Mouse (Mus musculus) ES-E14 (cell line): ENCODE results near the gene Hdac9. TPM values are rescaled to one million over a fixed set of nuclear protein-coding genes. Genes with fewer than 3 reads are reported as not detected.

Experiments used
- DNase-seq: peaks from one replicate; pipeline ENCODE4 v3.0.0-alpha.2; 2013; ENCODE audit warnings: low read depth, low spot score
- H3K27ac ChIP-seq: 2 replicates; pipeline ENCODE4 v1.5.1; 2012; ENCODE audit warnings: low read depth, mild to moderate bottlenecking, low read length, moderate library complexity, mixed read lengths; ENCODE audit not compliant: poor library complexity, insufficient read depth, severe bottlenecking
- H3K36me3 ChIP-seq: 2 replicates; pipeline ENCODE4 v1.6.1; 2012; ENCODE audit warnings: mild to moderate bottlenecking, low read length, moderate library complexity, mixed read lengths; ENCODE audit not compliant: control insufficient read depth, poor library complexity, insufficient read depth, severe bottlenecking
- H3K4me1 ChIP-seq, 2 experiments: fragments of 150-350 bp in 1 of 2; sonication (generic) in 1 of 2; 2 replicates each; pipeline ENCODE4 v1.6.1; 2012; ENCODE audit warnings: low read length in 2 of 2, mild to moderate bottlenecking in 1 of 2, mixed read lengths in 1 of 2; ENCODE audit not compliant: control insufficient read depth in 2 of 2, insufficient read depth in 2 of 2, poor library complexity in 1 of 2
- H3K4me3 ChIP-seq, 2 experiments: fragments of 150-350 bp in 1 of 2; sonication (generic) in 1 of 2; 2 replicates each; pipeline ENCODE4 v1.5.1; 2012; ENCODE audit warnings: low read length in 2 of 2, low read depth in 1 of 2, mild to moderate bottlenecking in 1 of 2, mixed read lengths in 1 of 2; ENCODE audit not compliant: insufficient read depth in 1 of 2, poor library complexity in 1 of 2, severe bottlenecking in 1 of 2
- H3K9ac ChIP-seq: 2 replicates; pipeline ENCODE4 v1.6.1; 2012; ENCODE audit warnings: low read depth, mild to moderate bottlenecking, low read length, mixed read lengths; ENCODE audit not compliant: poor library complexity, insufficient read depth, severe bottlenecking
- H3K9me3 ChIP-seq: fragments of 150-350 bp; sonication (generic); 2 replicates; pipeline ENCODE4 v1.6.1; 2012; ENCODE audit warnings: low read depth, mild to moderate bottlenecking, low read length; ENCODE audit not compliant: control insufficient read depth, insufficient read depth
- CHD2 ChIP-seq: IDR thresholded peaks from 2 replicates; pipeline ENCODE4 v1.6.1; 2014; ENCODE audit warnings: mild to moderate bottlenecking, low read depth, low read length, inconsistent platforms
- HCFC1 ChIP-seq: IDR thresholded peaks from 2 replicates; pipeline ENCODE4 v1.6.1; 2012; ENCODE audit warnings: low read length, inconsistent platforms, borderline replicate concordance; ENCODE audit not compliant: insufficient read depth
- MAFK ChIP-seq: IDR thresholded peaks from 2 replicates; pipeline ENCODE4 v1.6.1; 2014; ENCODE audit warnings: mild to moderate bottlenecking, low read depth, low read length, inconsistent platforms; ENCODE audit not compliant: insufficient read depth
- ZC3H11A ChIP-seq: IDR thresholded peaks from 2 replicates; pipeline ENCODE4 v1.6.1; 2012; ENCODE audit warnings: low read depth, mild to moderate bottlenecking, inconsistent platforms, low read length, borderline replicate concordance
- ZNF384 ChIP-seq: IDR thresholded peaks from 2 replicates; pipeline ENCODE4 v1.6.1; 2012; ENCODE audit warnings: low read depth, low read length, inconsistent platforms
- in situ Hi-C, 2 experiments: fragments of 600-800 bp; cut with MboI; formaldehyde crosslinking; loops; one replicate each; pipeline ENCODE4 v1.15.1; 2025; ENCODE audit warnings: low sequenced_read_pairs in 2 of 2, inconsistent platforms in 1 of 2; ENCODE audit not compliant: unreplicated experiment in 2 of 2
- total RNA-seq: library from RNA; depleted of rRNA; stranded (reverse); fragments of 300-350 nt; gene quantifications from 2 replicates; pipeline ENCODE4 v1.2.3, GENCODE M21; 2012

Hdac9 gene
- total RNA-seq, 1 experiment: 0.58 TPM

DNA sequence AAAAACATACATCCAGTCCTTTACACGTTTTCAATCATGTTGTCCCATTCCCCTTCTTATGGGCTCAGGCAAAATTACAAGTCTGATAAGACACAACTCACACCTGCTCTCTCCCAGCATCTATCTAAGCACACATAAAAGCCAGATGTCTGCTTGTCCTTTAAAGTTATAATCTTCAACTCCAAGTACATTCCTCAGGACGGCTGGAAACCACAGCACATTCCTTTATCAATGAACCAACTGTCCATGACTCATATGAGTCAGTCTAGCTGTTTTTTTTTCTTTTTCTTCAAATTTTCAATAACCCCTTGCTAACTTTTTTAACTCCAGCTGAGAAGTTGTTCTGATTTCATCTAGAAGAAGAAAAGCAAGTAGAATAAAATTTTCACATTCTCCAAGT, 692.4 kb downstream of the Hdac9 start:
- H3K9ac ChIP-seq: no peak overlapping the region
- no peak overlapping the region for H3K27ac ChIP-seq
- DNase-seq: no peak
- no peaks in the 10 kb centered on the region for H3K9me3 ChIP-seq
- in situ Hi-C loops: no loop called here
- H3K4me1 ChIP-seq: peaks cover 2 to 4% of the 10 kb centered on the region in 2 experiments; a peak in 1 of 4 replicates
- no peak overlapping the region for H3K4me3 ChIP-seq
- TF ChIP-seq ZC3H11A (no peak), MAFK (no peak), CHD2 (no peak), ZNF384 (no peak), HCFC1 (no peak)
- H3K36me3 ChIP-seq: no peaks in the 10 kb centered on the region

DNA sequence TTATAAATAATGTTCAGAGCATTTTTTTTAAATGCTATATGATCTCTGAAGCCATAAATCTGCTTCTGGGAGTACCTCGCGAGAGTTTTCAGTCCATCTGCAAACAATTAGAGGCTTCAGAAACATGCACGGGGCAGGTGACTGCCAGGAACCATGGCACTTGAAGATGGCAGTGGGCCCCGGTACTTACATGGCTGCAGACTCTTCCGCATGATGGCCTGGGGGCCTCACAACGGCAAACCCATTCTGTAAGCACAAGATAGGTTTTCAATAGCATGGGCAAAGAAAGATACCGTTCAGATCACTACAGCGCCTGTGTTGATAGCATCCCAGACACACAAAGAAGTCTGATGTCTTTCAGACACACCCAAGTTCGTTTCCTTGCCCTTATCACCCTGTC, 695.9 kb downstream of the Hdac9 start:
- H3K9ac ChIP-seq: no peak overlapping the region
- TF ChIP-seq ZC3H11A: no peak
- no peak for TF ChIP-seq CHD2
- no peak for TF ChIP-seq ZNF384
- no peak for TF ChIP-seq HCFC1
- TF ChIP-seq MAFK: no peak
- no peaks in the 10 kb centered on the region for H3K36me3 ChIP-seq
- no peaks in the 10 kb centered on the region for H3K9me3 ChIP-seq
- no peak overlapping the region for H3K4me3 ChIP-seq
- H3K27ac ChIP-seq: no peak overlapping the region
- peaks cover 2 to 8% of the 10 kb centered on the region in 2 experiments; a peak in 1 of 4 replicates for H3K4me1 ChIP-seq
- in situ Hi-C loops: no loop called here
- no peak for DNase-seq

DNA sequence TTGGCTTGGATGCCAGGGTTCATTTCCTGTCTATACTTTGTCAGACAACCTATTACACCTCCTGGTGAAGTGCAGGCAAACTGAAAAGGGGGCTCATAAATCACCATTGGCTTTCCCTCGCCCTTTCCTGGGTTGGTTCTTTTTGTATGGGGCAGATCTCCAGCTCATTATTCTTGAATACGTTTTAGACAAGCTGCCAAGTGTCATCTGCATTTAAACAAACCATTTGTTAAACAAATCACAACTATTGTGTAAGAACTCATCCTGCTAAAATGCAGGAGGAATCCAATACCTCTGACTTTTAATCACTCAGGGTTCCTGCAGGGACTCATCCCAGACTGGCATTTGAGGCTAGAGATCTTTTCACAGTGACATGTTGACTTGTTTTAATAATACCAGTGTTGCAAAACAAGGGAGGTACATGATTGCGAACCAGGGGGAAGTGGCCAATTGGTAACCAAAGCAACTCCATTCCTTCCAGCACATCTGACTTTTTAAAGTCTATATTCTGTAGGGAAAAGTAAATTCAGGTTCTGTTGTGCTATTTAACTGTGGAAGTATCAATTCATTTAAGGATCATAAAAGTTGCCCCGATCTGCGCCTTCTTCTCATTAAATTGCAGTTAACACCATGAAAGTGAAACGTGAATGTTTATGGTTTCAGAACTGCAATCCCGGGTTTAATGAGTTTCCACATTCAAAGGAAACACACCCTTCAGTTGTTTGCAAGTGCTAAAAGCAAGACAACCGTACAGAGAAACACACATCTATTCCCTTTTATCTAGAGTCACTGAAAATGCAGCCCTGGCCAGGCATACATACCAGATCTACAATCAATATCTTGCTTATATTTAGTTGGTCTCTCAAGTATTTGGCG, 696.6 kb downstream of the Hdac9 start:
- in situ Hi-C loops: no loop called here
- Histone ChIP-seq H3K4me1 (peaks cover 2 to 8% of the 10 kb centered on the region in 2 experiments; a peak in 1 of 4 replicates), H3K27ac (no peak overlapping the region), H3K9me3 (no peaks in the 10 kb centered on the region), H3K36me3 (no peaks in the 10 kb centered on the region), H3K4me3 (no peak overlapping the region), H3K9ac (no peak overlapping the region)
- DNase-seq: peak; percentile 22
- TF ChIP-seq MAFK (no peak), ZNF384 (no peak), CHD2 (no peak)

DNA sequence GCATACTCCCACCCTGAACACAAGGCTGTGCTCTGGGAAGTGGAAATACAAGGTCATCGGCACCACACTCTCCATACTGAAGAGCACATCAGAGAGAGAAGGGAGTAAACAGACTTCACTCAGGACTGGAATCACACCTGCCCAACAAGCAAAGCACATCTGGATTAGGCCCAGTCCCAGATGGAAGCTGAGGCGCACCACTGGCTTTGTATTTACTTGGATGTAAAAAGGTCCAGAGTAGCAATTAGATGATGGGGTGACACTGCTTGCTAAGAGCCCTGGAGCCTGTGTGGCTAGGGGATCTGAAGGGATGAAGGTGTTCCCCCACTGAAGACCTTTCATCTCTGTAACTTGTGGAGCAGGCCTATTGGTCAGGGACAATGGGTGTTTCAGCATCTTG, 698.3 kb downstream of the Hdac9 start:
- Histone ChIP-seq H3K4me1 (peaks cover 2 to 8% of the 10 kb centered on the region in 2 experiments; a peak in 1 of 4 replicates), H3K9ac (no peak overlapping the region), H3K27ac (no peak overlapping the region), H3K36me3 (no peaks in the 10 kb centered on the region), H3K4me3 (no peak overlapping the region), H3K9me3 (no peaks in the 10 kb centered on the region)
- in situ Hi-C loops: no loop called here
- no peak for TF ChIP-seq ZNF384
- TF ChIP-seq CHD2: no peak
- no peak for TF ChIP-seq MAFK
- TF ChIP-seq ZC3H11A: no peak
- no peak for TF ChIP-seq HCFC1
- DNase-seq: no peak
